Mouse (Mus musculus) A20 (cell line): ENCODE results near the gene Cd79a.

Experiments
- DNase-seq: peaks from one replicate; pipeline ENCODE4 v3.0.0-alpha.2; 2011; ENCODE audit warnings: low read depth, low spot score

The Cd79a gene

DNA sequence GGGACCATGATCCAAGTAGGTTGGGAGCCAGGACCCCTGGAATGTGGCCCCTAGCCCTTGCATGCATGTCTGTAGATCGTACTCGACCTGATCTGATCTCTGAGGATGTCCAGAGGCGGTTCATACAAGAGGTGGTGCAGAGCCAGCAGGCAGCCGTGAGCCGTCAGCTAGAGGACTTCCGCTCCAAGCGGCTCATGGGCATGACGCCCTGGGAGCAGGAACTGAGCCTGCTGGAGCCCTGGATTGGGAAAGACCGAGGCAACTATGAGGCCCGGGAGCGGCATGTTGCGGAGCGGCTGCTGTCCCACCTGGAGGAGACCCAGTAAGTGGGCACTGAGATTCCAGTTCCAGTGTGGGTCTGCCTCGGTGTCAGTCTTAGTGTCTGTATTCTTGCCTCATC lies 15.3 kb downstream of the Cd79a start:
- no peak for DNase-seq

DNA sequence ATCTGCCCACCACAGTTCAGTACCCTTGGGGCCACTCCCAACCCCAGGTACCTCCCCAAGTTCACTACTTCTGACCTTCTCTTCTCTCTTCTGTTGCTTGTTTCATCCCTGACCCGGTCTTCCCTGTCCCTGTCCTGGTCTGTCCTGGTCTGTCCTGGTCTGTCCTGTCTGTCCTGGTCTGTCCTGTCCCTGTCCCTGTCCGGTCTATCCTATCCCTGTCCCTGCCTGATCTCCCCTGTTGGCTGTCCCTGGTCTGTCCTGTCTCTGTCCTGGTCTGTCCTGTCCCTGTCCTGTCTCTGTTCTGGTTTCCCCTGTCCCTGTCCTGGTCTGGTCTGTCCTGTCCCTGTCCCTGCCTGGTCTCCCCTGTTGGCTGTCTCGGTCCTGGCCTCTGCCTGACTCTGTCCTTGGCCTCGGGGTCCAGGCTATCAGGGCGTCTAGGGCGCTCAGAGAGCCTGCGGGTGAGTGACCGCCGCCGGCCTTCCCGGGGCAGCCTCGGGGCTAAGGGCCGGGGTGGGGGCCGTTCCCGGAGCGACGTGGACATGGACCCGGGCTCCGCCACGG lies 21.7 kb downstream of the Cd79a start:
- no peak for DNase-seq

DNA sequence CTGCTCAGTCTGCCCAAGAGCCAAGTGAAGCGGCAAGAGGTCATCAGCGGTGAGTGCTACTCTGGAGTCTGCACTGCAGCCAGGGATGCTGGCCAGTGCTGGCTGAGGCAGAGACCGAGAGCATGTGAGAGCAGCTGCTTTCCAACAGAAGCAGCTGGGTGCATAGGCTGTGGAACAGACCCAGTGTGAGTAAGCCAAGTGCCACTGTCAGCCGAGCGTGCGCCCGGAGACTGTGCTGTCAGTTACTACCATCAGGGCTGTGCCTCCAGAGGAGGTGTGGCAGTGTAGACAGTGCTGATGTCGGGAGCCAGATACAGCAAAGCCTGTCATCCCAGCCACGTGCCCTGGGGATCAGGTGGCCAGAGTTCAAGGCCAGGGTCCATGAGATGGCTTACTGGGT lies 22.5 kb downstream of the Cd79a start:
- no peak for DNase-seq

DNA sequence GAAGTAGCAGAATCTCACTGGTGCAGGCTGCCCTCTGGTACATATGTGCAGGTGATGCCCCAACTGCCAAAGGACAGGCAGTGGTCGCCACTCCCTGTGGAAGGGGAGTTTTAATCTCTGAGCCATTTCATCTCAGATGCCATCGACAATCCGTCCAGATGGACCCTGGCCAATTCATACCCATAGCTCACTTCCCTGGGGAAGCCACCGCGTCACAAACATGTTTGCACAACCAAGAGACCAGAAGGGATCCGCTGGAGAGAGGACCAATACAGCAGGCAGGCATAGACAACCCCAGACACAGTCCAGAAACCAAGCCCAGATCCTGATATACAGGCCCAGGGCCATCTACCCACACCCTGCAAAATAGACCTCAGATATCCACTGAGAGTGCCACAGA lies 33.3 kb downstream of the Cd79a start:
- DNase-seq, result no peak

DNA sequence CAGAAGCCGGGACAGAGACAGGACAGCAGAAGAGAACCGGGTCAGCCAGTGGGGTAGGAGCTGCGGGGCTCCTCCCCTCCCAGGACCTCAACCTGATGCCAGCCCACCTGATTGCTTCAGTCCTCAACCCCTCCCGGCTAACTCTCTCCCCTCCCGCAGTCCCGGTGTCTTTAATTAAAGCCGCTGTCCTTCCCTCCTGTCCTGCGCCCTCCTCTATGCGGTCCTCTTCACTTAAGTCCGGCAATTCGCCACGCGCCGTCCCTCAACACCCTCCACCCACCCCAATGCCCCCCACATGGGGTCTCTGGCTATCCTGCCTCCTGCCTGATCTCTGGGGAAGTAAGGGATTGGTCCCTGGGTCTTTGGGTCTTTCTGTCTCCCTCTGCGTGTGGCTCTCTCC lies 34.5 kb downstream of the Cd79a start:
- DNase-seq, result no peak

DNA sequence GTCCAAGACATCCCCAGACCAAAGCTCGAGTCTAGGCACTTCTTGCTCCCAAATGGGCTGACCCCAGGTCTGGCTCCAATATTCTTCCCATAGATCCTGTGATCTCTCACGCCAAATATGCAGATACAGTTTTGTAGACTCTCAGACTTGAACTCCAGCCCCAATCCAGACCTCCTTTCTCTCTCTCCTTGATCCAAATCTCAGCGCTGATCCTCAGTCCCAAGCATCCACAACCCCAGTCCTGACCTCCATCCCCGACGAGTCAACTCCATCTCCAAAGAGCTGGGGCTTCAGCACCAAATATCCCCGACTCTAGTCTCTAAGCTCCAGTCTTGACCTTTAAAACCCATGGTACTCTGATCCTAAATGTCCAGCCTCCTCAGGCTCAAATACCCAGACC lies 46.5 kb downstream of the Cd79a start:
- DNase-seq, result no peak

DNA sequence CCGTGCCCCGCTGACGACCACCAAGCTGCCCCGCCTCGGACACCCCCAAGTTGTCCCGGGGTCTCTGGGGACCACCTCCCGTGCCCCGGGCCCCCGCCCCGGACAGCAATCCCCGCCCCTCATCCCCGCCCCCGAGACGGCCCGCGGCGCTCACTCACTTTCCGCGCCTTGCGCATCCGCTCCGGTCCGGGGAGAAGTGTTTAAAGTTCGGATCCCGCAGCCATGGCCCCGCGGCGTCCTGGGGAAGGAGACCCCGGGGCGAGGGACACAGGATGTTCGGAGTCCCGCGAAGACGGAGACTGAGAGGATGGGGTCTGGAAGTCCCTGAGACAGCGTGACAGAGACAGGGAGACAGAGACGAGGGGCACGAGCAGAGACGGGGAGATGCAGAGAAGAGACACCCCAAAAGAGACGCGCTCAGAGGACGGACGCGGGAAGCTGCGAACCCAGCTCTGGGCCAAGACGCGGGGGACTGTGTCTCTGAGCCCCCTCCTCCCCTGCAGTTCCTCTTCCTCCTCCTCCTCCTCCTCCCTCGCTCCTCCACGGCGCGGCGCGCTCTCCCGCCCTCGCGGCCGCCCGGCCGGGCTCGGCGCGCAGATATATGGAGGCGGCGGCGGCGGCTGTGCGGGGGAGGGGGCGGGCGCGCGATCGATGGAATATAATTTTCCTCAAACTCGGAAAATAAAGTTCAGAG lies 47.2 kb downstream of the Cd79a start, which contains the start of gene Gm4881:
Gene Gm4881 (minus strand): TSS at position 238 of the 694 bp plus-strand sequence.
- no peak for DNase-seq

DNA sequence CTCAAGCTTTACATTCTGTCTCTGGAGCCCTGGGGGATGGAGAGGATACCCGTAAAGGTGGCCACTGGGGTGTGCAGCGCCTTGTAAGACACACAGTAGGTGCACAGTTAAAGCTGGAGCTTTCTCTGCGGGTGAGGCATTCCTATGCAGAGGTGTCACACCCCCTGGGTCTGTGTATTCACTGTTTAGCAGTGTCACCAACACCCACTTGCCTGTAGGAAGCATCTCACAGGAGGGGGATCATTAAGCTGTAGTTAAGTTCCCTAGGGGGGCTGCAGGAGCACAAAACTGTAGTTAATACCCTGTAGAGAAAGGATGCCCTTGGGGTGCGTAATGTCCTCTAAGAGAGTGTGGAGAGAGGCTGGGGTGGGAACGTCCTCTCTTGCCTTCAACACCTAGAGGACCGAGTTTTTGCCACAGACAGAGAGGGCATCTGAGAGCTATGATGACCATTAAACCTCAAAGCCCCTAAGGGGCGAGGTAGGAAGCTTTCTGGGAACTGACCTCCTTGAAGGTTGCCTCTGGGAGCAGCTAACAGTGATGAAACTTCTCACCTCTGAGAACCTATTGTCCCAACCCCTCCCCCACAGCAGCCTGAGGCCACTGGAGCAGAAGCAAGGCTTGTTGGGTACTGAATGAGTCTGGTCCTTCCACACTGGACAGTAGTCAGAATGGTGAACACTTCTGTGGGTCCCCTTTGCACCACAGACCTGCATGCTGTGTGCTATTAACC lies 50.3 kb downstream of the Cd79a start:
- no peak for DNase-seq

DNA sequence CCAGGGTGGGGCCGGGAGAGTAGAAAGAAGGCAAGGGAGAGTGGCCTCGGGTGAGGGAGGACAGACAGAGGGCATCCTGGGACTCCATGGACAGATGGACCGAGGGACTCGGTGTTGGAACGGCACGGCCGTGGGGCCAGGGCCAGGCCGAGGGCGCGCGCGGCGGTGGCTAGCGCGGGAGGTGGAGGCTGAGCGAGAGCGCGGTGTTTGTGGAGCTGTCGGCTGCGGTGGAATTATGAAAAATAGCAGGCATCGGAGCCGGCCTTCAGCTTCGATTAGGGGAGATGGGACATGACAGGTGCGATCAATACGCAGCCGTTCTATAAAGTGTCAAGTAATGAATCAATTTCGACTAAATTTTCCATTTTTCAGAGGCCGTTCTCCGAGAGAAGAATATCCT lies 51.6 kb downstream of the Cd79a start:
- DNase-seq, result no peak

DNA sequence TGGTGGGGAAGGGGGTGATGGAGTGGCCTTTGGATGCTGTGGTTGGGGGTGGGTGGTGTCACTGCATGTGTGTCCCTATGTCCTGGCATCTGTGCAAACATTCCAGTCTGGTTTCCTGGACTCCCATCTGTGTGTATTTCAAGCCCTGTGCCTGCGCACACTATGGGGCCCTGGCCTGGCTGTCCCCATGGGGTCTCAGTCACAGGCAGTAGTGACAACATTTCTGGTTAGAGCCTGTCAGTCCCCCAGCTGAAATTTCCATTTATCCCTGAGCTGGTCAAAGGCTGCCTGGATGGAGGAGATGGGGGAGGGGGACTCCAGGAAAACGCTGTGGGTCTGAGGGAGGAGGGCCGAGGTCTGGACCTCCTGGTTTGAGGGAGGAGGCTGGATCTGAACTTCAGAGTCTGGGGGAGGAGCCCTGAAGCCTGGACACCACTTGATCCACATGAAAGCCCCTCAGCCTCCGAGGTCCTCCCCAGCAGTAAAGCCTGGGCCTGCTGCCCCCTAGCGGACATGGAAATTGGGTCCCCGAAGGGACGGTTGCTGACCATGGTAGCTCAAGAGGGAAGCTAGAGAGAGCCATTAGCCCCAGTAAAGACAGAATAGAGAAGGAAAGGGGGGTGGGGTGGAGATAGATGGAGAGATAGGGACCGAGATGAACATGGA lies 52.9 kb downstream of the Cd79a start:
- peak; percentile 78 for DNase-seq
